Mouse (Mus musculus) regulatory T cell (primary cell): Measurements from ENCODE around the gene Eral1.

Experiments
- in situ Hi-C: fragments of 300-600 bp; cut with MboI, MseI; formaldehyde crosslinking; loops from one replicate; pipeline ENCODE4 v1.15.1; 2025; ENCODE audit warnings: high pct_unique_total_duplicates

Eral1 gene

DNA sequence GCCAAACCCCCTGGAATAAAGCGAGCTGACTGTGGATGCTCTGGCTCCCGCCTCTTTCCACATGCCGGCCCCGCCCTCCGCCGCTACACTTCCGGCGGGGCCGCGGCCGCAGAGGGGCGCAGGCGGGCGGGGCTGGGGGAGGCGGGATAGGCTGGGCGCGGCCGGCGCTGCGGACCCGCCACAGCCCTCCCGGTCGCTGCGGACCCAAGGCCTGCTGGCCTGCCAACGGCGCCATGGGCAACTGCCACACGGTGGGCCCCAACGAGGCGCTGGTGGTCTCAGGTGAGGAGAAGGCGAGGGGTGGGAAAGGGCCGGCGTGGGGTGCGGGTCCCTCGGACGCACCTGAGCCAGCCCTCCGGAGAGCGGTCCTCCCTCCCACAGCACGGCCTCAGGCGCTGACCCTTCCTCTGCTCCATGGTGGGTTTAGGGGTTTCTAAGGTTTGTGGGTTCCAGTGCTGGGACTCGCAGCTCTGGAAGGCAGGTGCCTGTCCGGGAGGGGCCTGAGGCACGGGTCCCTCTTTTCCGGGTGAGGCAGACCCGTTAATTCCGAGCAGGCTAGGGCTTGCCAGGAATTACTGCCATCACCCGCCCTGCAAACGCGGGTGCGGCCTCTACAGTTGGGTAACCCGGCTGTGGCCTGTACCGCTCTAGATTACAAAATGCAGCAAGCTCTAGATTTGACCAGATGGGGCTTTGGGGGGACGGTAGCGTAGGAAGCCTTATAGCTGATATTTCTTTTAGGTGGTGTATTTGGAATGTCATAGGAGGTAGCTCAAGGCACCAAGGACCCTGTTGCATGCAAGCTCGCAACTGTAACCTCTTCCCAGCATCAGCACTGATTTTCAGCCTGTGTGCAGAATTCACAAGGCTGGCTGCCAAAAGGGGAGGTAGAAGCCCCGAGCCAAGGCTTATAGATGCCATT lies 42.1 kb downstream of the Eral1 start, which contains the start of gene Flot2:
Flot2 (plus strand) TSS at position 101 of the 922 bp plus-strand sequence.
- in situ Hi-C loops, result no loop called here

DNA sequence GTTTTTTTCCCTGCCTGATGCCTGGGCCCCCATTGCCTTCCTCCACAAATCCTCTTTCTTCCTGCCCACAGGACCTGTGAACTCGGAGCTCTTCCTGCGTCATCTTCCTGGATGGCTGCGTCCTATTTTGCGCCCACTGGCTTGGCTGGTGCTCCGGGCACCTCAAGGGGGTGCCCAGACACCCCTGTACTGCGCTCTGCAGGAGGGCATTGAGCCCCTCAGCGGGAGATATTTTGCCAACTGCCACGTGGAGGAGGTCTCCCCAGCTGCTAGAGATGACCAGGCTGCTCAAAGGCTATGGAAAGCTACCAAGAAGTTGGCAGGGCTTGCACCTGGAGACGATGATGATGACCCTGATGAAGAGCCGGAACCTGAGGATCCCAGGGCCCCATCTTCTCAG lies 43.4 kb downstream of the Eral1 start:
- in situ Hi-C loops, result no loop called here

DNA sequence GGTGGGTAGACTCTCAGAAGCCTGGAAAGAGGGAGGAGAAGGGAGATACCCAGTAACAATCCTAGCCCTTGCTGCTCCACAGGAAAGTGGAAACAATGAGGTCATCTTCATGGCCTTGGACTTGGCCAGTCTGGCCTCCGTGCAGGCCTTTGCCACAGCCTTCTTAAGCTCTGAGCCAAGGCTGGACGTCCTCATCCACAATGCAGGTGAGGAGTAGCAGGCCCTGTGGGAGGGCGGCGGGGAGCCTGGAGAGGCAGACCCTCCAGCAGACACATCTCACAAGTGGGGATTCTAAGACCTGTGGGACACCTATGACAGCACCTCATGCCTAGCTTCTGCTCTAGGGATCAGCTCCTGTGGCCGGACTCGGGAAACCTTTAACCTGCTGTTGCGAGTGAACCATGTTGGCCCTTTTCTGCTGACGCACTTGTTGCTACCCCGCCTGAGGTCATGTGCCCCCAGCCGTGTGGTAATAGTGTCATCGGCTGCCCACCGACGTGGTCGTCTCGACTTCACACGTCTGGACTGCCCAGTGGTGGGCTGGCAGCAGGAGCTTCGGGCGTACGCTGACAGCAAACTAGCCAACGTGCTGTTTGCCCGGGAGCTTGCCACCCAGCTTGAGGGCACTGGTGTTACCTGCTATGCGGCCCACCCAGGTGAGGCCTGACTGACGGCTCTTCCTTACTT lies 46.1 kb downstream of the Eral1 start:
- in situ Hi-C loops, result loop anchor here (5.0 kb wide), 1 partner anchor 47 kb away; no protein-coding TSS in a partner anchor

- in situ Hi-C loops, result loop anchor here (5.0 kb wide), 1 partner anchor 46 kb away; no protein-coding TSS in a partner anchor
These were observed 47.4 kb downstream of the Eral1 start for GRCm38 (mm10) chr11:78032809-78033195.

- in situ Hi-C loops, result loop anchor here (5.0 kb wide), 1 partner anchor 45 kb away; no protein-coding TSS in a partner anchor
These were observed 48.0 kb downstream of the Eral1 start, which contains the start of gene Dhrs13 for GRCm38 (mm10) chr11:78031947-78032808. TSS of gene Dhrs13 (plus strand) at chr11:78032280.

GRCm38 (mm10) chr11:78031389-78031788 lies 48.8 kb downstream of the Eral1 start:
- in situ Hi-C loops, result loop anchor here (5.0 kb wide), 1 partner anchor 44 kb away; no protein-coding TSS in a partner anchor

GRCm38 (mm10) chr11:78030600-78030999 lies 49.6 kb downstream of the Eral1 start:
- in situ Hi-C loops, result loop anchor here (5.0 kb wide), 1 partner anchor 43 kb away; no protein-coding TSS in a partner anchor

- in situ Hi-C loops, result no loop called here
These were observed 50.9 kb downstream of the Eral1 start for GRCm38 (mm10) chr11:78029240-78029639.

DNA sequence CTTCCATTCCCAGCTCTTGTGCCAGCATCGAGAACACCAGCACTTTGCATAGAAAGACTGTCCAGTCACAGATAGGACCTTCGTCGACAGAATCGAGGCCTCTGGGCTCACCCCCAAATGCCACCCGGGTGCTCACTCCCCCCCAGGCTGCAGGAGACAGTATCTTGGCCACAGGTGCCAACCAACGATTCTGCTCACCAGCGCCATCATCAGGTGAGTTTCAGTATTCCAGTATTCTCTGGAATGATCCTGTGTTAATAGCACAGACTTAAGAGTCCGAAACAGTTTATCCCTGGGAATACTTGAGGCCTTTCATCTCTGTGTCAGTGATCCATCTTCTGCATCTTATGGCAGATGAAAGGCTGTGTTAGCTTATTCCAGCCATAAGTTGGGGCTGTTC lies 56.6 kb downstream of the Eral1 start:
- in situ Hi-C loops, result no loop called here
